Mouse (Mus musculus): ENCODE results near the gene Tsacc. TPM values are rescaled to one million over a fixed set of nuclear protein-coding genes. Genes with fewer than 3 reads are reported as not detected.
"Not testable (repeated sequence)": the region's sequence is repeated elsewhere in the genome, so short reads cannot be mapped to it uniquely, and the experiment has no call there.

Gene Tsacc
- polyA plus RNA-seq, 1 experiment: 19.8 TPM

DNA sequence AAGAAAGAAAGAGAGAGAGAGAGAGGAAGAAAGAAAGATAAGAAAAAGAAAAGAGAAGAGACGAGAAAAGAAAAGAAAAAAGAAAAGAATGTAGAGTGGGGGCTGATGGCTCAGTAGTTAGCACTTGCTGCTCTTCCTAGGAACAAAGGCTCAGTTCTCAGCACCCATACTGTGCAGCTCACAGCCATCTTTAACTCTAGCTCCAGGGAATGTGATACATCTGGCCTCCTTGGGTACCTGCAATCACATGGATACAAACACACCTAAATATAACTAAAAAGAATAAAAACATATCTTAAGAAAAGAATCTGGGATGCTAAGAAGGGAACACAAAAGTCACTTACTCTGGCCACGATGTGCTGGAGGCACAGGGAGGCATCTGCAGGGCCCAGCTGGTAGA is 20.7 kb downstream of the Tsacc start:
- peak overlapping the region; percentile 93 for H3K27ac ChIP-seq (ENCODE audit: insufficient read depth, low read length)
- H3K36me3 ChIP-seq (ENCODE audit: control insufficient read depth, insufficient read depth, low read length, poor library complexity, severe bottlenecking): no peaks in the 10 kb centered on the region
- H3K27me3 ChIP-seq (ENCODE audit: control insufficient read depth, insufficient read depth, low read length, poor library complexity, severe bottlenecking): no peaks in the 10 kb centered on the region
- peak overlapping the region; percentile 56 for H3K9ac ChIP-seq (ENCODE audit: low read depth, poor library complexity, severe bottlenecking)
- peaks cover 8% of the 10 kb centered on the region for H3K4me1 ChIP-seq (ENCODE audit: control insufficient read depth, insufficient read depth, low read length)
- TF ChIP-seq POLR2A (IDR thresholded peaks at IDR 0.05; ENCODE audit: insufficient read depth, low read length): no peak
- H3K9me3 ChIP-seq (replicated peaks; ENCODE audit: control insufficient read depth, insufficient read depth, low read length, poor library complexity, severe bottlenecking): no peaks in the 10 kb centered on the region
- peak overlapping the region; percentile 38 for H3K4me3 ChIP-seq (ENCODE audit: low read depth, low read length)

DNA sequence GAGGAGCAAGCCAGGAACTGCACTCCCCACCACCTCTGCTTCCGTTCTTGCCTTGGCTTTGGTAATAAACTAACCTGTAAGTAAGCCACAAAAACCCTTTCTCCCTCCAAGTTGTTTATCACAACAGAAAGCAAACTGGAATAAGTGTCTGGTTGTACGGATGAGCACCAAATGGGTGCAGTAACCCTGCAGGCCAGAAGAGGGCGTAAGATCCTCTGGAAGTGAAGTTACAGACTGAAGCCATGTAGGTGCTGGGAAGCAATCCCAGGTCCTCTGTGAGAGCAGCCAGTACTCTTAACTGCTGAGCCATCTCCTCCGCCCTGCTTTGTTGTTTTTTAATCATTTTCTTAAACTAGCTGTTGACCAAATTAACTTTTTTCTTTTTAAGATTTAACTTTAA is 22.8 kb downstream of the Tsacc start:
- Histone ChIP-seq H3K9ac (ENCODE audit: low read depth, poor library complexity, severe bottlenecking) (no peak overlapping the region), H3K27ac (ENCODE audit: insufficient read depth, low read length) (no peak overlapping the region), H3K36me3 (ENCODE audit: control insufficient read depth, insufficient read depth, low read length, poor library complexity, severe bottlenecking) (no peaks in the 10 kb centered on the region), H3K4me3 (ENCODE audit: low read depth, low read length) (no peak overlapping the region), H3K27me3 (ENCODE audit: control insufficient read depth, insufficient read depth, low read length, poor library complexity, severe bottlenecking) (no peaks in the 10 kb centered on the region), H3K9me3 (replicated peaks; ENCODE audit: control insufficient read depth, insufficient read depth, low read length, poor library complexity, severe bottlenecking) (no peaks in the 10 kb centered on the region), H3K4me1 (ENCODE audit: control insufficient read depth, insufficient read depth, low read length) (no peaks in the 10 kb centered on the region)
- TF ChIP-seq CTCF (IDR thresholded peaks at IDR 0.05; ENCODE audit: low read depth, low read length): peak; percentile 53
- no peak for TF ChIP-seq EP300 (IDR thresholded peaks at IDR 0.05; ENCODE audit: insufficient read depth, low read depth, low read length)

DNA sequence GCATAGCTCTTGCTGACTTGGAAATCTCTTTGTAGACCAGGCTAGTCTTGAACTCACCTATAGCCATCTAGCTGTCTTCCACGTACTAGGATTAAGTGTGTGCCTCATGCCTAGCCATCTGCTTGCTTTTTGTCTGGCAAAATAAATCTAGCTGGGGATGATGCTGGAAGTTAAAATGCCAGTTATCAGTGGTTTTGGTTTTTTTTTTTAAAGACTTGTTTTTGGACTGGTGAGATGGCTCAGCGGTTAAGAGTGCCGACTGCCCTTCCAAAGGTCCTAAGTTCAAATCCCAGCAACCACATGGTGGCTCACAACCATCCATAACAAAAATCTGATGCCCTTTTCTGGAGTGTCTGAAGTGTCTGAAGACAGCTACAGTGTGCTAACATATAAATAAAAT is 24.9 kb downstream of the Tsacc start:
- TF ChIP-seq CTCF (IDR thresholded peaks at IDR 0.05; ENCODE audit: low read depth, low read length): no peak
- no peak for TF ChIP-seq EP300 (IDR thresholded peaks at IDR 0.05; ENCODE audit: insufficient read depth, low read depth, low read length)
- no peak for TF ChIP-seq POLR2A (IDR thresholded peaks at IDR 0.05; ENCODE audit: insufficient read depth, low read length)
- no peaks in the 10 kb centered on the region for H3K9me3 ChIP-seq (replicated peaks; ENCODE audit: control insufficient read depth, insufficient read depth, low read length, poor library complexity, severe bottlenecking)
- no peak overlapping the region for H3K9ac ChIP-seq (ENCODE audit: low read depth, poor library complexity, severe bottlenecking)
- no peak overlapping the region for H3K4me3 ChIP-seq (ENCODE audit: low read depth, low read length)
- no peaks in the 10 kb centered on the region for H3K4me1 ChIP-seq (ENCODE audit: control insufficient read depth, insufficient read depth, low read length)
- no peak overlapping the region for H3K27ac ChIP-seq (ENCODE audit: insufficient read depth, low read length)
- no peaks in the 10 kb centered on the region for H3K36me3 ChIP-seq (ENCODE audit: control insufficient read depth, insufficient read depth, low read length, poor library complexity, severe bottlenecking)
- no peaks in the 10 kb centered on the region for H3K27me3 ChIP-seq (ENCODE audit: control insufficient read depth, insufficient read depth, low read length, poor library complexity, severe bottlenecking)

DNA sequence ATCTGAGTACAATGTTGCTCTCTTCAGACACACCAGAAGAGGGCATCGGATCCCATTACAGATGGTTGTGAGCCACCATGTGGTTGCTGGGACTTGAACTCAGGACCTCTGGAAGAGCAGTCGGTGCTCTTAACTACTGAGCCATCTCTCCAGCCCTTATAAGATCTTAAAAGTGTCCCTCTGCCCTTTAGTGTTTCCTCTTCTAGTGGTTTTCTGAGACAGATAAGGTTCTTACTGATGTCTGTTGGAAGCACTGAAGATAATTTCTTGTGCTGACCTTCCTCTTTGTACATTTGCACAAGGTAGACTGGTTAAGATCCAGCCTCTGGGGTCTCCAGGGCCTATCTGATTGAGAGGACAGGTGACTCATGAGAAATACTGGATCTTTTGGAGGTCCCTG is 25.5 kb downstream of the Tsacc start:
- H3K27me3 ChIP-seq (ENCODE audit: control insufficient read depth, insufficient read depth, low read length, poor library complexity, severe bottlenecking); H3K4me1 ChIP-seq (ENCODE audit: control insufficient read depth, insufficient read depth, low read length); H3K4me3 ChIP-seq (ENCODE audit: low read depth, low read length); H3K27ac ChIP-seq (ENCODE audit: insufficient read depth, low read length); H3K9ac ChIP-seq (ENCODE audit: low read depth, poor library complexity, severe bottlenecking); H3K9me3 ChIP-seq (replicated peaks; ENCODE audit: control insufficient read depth, insufficient read depth, low read length, poor library complexity, severe bottlenecking); H3K36me3 ChIP-seq (ENCODE audit: control insufficient read depth, insufficient read depth, low read length, poor library complexity, severe bottlenecking): not testable (repeated sequence)

DNA sequence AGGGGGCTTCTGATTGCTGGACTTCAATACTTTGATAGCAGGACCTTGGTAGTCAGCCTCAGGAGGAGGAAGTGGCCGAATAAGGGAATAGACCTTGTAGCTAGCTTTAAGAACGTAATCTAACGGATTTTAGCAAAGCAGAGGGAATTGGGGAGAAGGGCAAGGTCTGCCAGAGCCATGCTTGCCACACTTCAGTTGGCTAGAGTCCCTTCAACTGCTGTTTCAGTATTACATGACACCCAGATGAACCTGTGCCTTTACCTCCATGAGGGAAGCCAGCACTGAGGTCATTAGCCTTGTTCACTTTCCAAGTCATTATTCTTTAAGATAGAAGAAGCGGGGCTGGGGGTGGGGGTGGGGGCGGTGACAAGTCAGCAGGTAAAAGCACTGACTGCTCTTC is 27.8 kb downstream of the Tsacc start:
- TF ChIP-seq EP300 (IDR thresholded peaks at IDR 0.05; ENCODE audit: insufficient read depth, low read depth, low read length): no peak
- no peak for TF ChIP-seq CTCF (IDR thresholded peaks at IDR 0.05; ENCODE audit: low read depth, low read length)
- TF ChIP-seq POLR2A (IDR thresholded peaks at IDR 0.05; ENCODE audit: insufficient read depth, low read length): no peak
- no peaks in the 10 kb centered on the region for H3K9me3 ChIP-seq (replicated peaks; ENCODE audit: control insufficient read depth, insufficient read depth, low read length, poor library complexity, severe bottlenecking)
- H3K9ac ChIP-seq (ENCODE audit: low read depth, poor library complexity, severe bottlenecking): no peak overlapping the region
- H3K4me3 ChIP-seq (ENCODE audit: low read depth, low read length): no peak overlapping the region
- H3K27me3 ChIP-seq (ENCODE audit: control insufficient read depth, insufficient read depth, low read length, poor library complexity, severe bottlenecking): no peaks in the 10 kb centered on the region
- H3K27ac ChIP-seq (ENCODE audit: insufficient read depth, low read length): no peak overlapping the region
- no peaks in the 10 kb centered on the region for H3K36me3 ChIP-seq (ENCODE audit: control insufficient read depth, insufficient read depth, low read length, poor library complexity, severe bottlenecking)
- no peaks in the 10 kb centered on the region for H3K4me1 ChIP-seq (ENCODE audit: control insufficient read depth, insufficient read depth, low read length)

DNA sequence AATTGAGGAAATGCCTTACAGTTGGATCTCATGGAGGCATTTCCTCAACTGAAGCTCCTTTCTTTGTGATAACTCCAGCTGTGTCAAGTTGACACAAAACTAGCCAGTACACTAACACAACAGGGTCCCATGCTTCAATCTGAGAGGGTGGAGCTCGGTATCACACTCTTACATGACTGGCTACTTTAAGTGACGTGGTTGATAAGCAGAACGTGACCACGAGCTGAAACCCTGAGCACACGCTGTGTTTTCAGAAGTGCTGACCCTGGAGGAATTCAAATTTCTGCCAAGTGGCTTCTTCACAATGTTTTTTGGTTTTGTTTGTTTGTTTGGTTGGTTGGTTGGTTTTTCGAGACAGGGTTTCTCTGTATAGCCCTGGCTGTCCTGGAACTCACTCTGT is 28.8 kb downstream of the Tsacc start:
- H3K27me3 ChIP-seq (ENCODE audit: control insufficient read depth, insufficient read depth, low read length, poor library complexity, severe bottlenecking); H3K36me3 ChIP-seq (ENCODE audit: control insufficient read depth, insufficient read depth, low read length, poor library complexity, severe bottlenecking); H3K4me3 ChIP-seq (ENCODE audit: low read depth, low read length); H3K9me3 ChIP-seq (replicated peaks; ENCODE audit: control insufficient read depth, insufficient read depth, low read length, poor library complexity, severe bottlenecking); H3K4me1 ChIP-seq (ENCODE audit: control insufficient read depth, insufficient read depth, low read length); H3K27ac ChIP-seq (ENCODE audit: insufficient read depth, low read length); H3K9ac ChIP-seq (ENCODE audit: low read depth, poor library complexity, severe bottlenecking): not testable (repeated sequence)

DNA sequence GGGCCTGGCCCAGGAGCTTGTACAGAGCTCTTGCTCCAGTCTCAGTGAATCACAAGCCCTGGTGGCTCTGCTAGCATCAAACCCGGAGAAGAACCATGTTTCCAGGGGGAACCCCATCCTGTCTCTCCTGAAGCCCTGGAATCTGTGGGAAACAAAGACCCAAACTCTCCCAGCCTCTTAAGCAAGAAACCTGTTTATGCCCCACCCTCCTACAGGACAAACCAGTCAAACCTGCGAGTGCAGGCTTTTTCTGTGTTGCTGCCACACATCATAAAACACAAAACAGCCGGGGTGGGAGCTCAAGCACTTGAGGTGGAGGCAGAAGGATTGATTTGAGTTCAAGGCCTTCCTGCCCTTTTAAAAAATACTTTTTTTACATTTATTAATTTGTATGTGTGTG is 34.5 kb downstream of the Tsacc start:
- no peaks in the 10 kb centered on the region for H3K9me3 ChIP-seq (replicated peaks; ENCODE audit: control insufficient read depth, insufficient read depth, low read length, poor library complexity, severe bottlenecking)

More for the DNA sequence above, 34.5 kb downstream of the Tsacc start:
- Histone ChIP-seq H3K9ac (ENCODE audit: low read depth, poor library complexity, severe bottlenecking) (no peak overlapping the region), H3K27me3 (ENCODE audit: control insufficient read depth, insufficient read depth, low read length, poor library complexity, severe bottlenecking) (no peaks in the 10 kb centered on the region), H3K27ac (ENCODE audit: insufficient read depth, low read length) (no peak overlapping the region), H3K4me1 (ENCODE audit: control insufficient read depth, insufficient read depth, low read length) (no peaks in the 10 kb centered on the region), H3K4me3 (ENCODE audit: low read depth, low read length) (no peak overlapping the region), H3K36me3 (ENCODE audit: control insufficient read depth, insufficient read depth, low read length, poor library complexity, severe bottlenecking) (no peaks in the 10 kb centered on the region)
- no peak for TF ChIP-seq POLR2A (IDR thresholded peaks at IDR 0.05; ENCODE audit: insufficient read depth, low read length)
- no peak for TF ChIP-seq CTCF (IDR thresholded peaks at IDR 0.05; ENCODE audit: low read depth, low read length)
- TF ChIP-seq EP300 (IDR thresholded peaks at IDR 0.05; ENCODE audit: insufficient read depth, low read depth, low read length): no peak

Data from ES-Bruce4 (cell line).